In genomic region chr17:79765061-79765794, GRCm38 (mm10) we compare ENCODE assay signal across 11 mouse cellular contexts. TPM values are rescaled to one million over a fixed set of nuclear protein-coding genes. Genes with fewer than 3 reads are reported as not detected.
A peak's percentile ranks its signal among the peaks of the same experiment; 100 is the strongest.
DNase-seq lines count a peak whose midpoint lies in the region; ATAC-seq lines count a peak whose summit lies in the region.
"Had no signal": no experiment of that assay in that cellular context is flagged by ENCODE, and none has a peak within 500 bp of the region (broad histone marks: within the 10 kb centered on the region; RNA-seq: fewer than 3 reads in every experiment).

No protein-coding gene starts in this region.

- no peak overlapping the region for H3K9ac ChIP-seq in forebrain, embryonic 14.5 days (ENCODE audit: low read length)
- no peak overlapping the region for H3K9ac ChIP-seq in forebrain, embryonic 11.5 days (ENCODE audit: low read length)
- H3K9ac ChIP-seq in hindbrain, embryonic 15.5 days: no peak overlapping the region
- H3K9ac ChIP-seq in hindbrain, embryonic 11.5 days (ENCODE audit: low read depth, low read length): no peak overlapping the region
- H3K9ac ChIP-seq: liver, embryonic 15.5 days had no signal

- no peaks in the 10 kb centered on the region for H3K36me3 ChIP-seq in forebrain, embryonic 14.5 days (ENCODE audit: control insufficient read depth, insufficient read depth, low read length)
- no peaks in the 10 kb centered on the region for H3K36me3 ChIP-seq in forebrain, embryonic 11.5 days (ENCODE audit: control insufficient read depth, insufficient read depth, low read length)
- H3K36me3 ChIP-seq in hindbrain, embryonic 15.5 days: no peaks in the 10 kb centered on the region
- H3K36me3 ChIP-seq in hindbrain, embryonic 11.5 days (ENCODE audit: control insufficient read depth, insufficient read depth, low read length): no peaks in the 10 kb centered on the region
- H3K36me3 ChIP-seq: liver, embryonic 15.5 days had no signal

- no peaks in the 10 kb centered on the region for H3K9me3 ChIP-seq in forebrain, embryonic 14.5 days (replicated peaks; ENCODE audit: control insufficient read depth, low read length)
- no peaks in the 10 kb centered on the region for H3K9me3 ChIP-seq in forebrain, embryonic 11.5 days (ENCODE audit: control insufficient read depth, low read length)
- H3K9me3 ChIP-seq in hindbrain, embryonic 15.5 days: no peaks in the 10 kb centered on the region
- no peaks in the 10 kb centered on the region for H3K9me3 ChIP-seq in hindbrain, embryonic 11.5 days (ENCODE audit: control insufficient read depth, low read length)
- H3K9me3 ChIP-seq: liver, embryonic 15.5 days had no signal

- no peak for ATAC-seq in forebrain, embryonic 14.5 days
- no peak for ATAC-seq in forebrain, embryonic 11.5 days (replicated peaks; ENCODE audit: low FRiP score)
- ATAC-seq in hindbrain, embryonic 15.5 days (ENCODE audit: low FRiP score, low read depth): 0 out of 2 replicates have a peak, but pooled peaks have one; percentile 38
- ATAC-seq in hindbrain, embryonic 11.5 days (ENCODE audit: low FRiP score): no peak

- H3K4me3 ChIP-seq in forebrain, embryonic 14.5 days (ENCODE audit: low read depth, low read length): no peak overlapping the region
- H3K4me3 ChIP-seq in forebrain, embryonic 11.5 days (ENCODE audit: low read depth, low read length): no peak overlapping the region
- H3K4me3 ChIP-seq in hindbrain, embryonic 15.5 days: no peak overlapping the region
- H3K4me3 ChIP-seq in hindbrain, embryonic 11.5 days (ENCODE audit: low read depth, low read length): no peak overlapping the region
- H3K4me3 ChIP-seq: liver, embryonic 15.5 days had no signal

- no peaks in the 10 kb centered on the region for H3K4me1 ChIP-seq in forebrain, embryonic 14.5 days (ENCODE audit: control insufficient read depth, insufficient read depth, low read length)
- H3K4me1 ChIP-seq in forebrain, embryonic 11.5 days (replicated peaks; ENCODE audit: control insufficient read depth, insufficient read depth, low read length): no peaks in the 10 kb centered on the region
- no peaks in the 10 kb centered on the region for H3K4me1 ChIP-seq in hindbrain, embryonic 15.5 days (replicated peaks)
- no peaks in the 10 kb centered on the region for H3K4me1 ChIP-seq in hindbrain, embryonic 11.5 days (replicated peaks; ENCODE audit: control insufficient read depth, insufficient read depth, low read length)
- H3K4me1 ChIP-seq: liver, embryonic 15.5 days had no signal

- H3K4me2 ChIP-seq in forebrain, embryonic 14.5 days (ENCODE audit: low read length): no peak overlapping the region
- no peak overlapping the region for H3K4me2 ChIP-seq in forebrain, embryonic 11.5 days (ENCODE audit: low read depth, low read length, severe bottlenecking)
- no peak overlapping the region for H3K4me2 ChIP-seq in hindbrain, embryonic 15.5 days
- H3K4me2 ChIP-seq in hindbrain, embryonic 11.5 days (replicated peaks; ENCODE audit: low read depth, low read length): no peak overlapping the region
- H3K4me2 ChIP-seq: liver, embryonic 15.5 days had no signal

- 69% methylated on average over 7 of the region's 7 CpGs for WGBS in forebrain, embryonic 14.5 days
- 83% methylated on average over 7 of the region's 7 CpGs for WGBS in forebrain, embryonic 11.5 days
- WGBS in hindbrain, embryonic 15.5 days: 75% methylated on average over 7 of the region's 7 CpGs
- 85% methylated on average over 7 of the region's 7 CpGs for WGBS in hindbrain, embryonic 11.5 days

- no peaks in the 10 kb centered on the region for H3K27me3 ChIP-seq in forebrain, embryonic 14.5 days (replicated peaks; ENCODE audit: control insufficient read depth, insufficient read depth, low read length)
- no peaks in the 10 kb centered on the region for H3K27me3 ChIP-seq in forebrain, embryonic 11.5 days (ENCODE audit: control insufficient read depth, insufficient read depth, low read length)
- no peaks in the 10 kb centered on the region for H3K27me3 ChIP-seq in hindbrain, embryonic 15.5 days
- no peaks in the 10 kb centered on the region for H3K27me3 ChIP-seq in hindbrain, embryonic 11.5 days (ENCODE audit: control insufficient read depth, insufficient read depth, low read length)
- H3K27me3 ChIP-seq: liver, embryonic 15.5 days had no signal

- DNase-seq in forebrain, embryonic 14.5 days (ENCODE audit: low spot score): peak; percentile 31
- no peak for DNase-seq in forebrain, embryonic 11.5 days (ENCODE audit: low spot score)
- no peak for DNase-seq in hindbrain, embryonic 11.5 days (ENCODE audit: low spot score)
- DNase-seq in right cerebral cortex, adult 18-20 months: peak; percentile 10
- DNase-seq in right cerebral cortex, postnatal 25 days: no peak
- no peak for DNase-seq in yolk sac, embryonic 10.5 days (ENCODE audit: low spot score)
- DNase-seq: kidney, adult 2 months; retina, postnatal 1 day; thymus, postnatal 36 days had no signal

- H3K27ac ChIP-seq in forebrain, embryonic 14.5 days (ENCODE audit: low read depth, low read length): no peak overlapping the region
- H3K27ac ChIP-seq in forebrain, embryonic 11.5 days (ENCODE audit: low read depth, low read length): no peak overlapping the region
- peak overlapping the region; percentile 27 for H3K27ac ChIP-seq in hindbrain, embryonic 15.5 days (replicated peaks)
- H3K27ac ChIP-seq in hindbrain, embryonic 11.5 days (ENCODE audit: low read depth, low read length): no peak overlapping the region
- H3K27ac ChIP-seq: liver, embryonic 15.5 days had no signal

RNA-seq across cellular contexts. Expression of gene Cyp1b1, which starts 50.4 kb away (rescaled TPM):
- 5.1 and 6.9 TPM in 2 replicates for polyA plus RNA-seq in forebrain, embryonic 14.5 days (2014; fragmentation: Nextera tagmentation; extraction: Ambion mirVana)
- polyA plus RNA-seq in forebrain, embryonic 11.5 days (2014; fragmentation: Nextera tagmentation; extraction: Ambion mirVana): 1.6 and 2.1 TPM in 2 replicates
- 8.1 and 8.7 TPM in 2 replicates for polyA plus RNA-seq in hindbrain, embryonic 15.5 days (2015; fragmentation: Nextera tagmentation; extraction: Ambion mirVana)
- polyA plus RNA-seq in hindbrain, embryonic 11.5 days (2014; fragmentation: Nextera tagmentation; extraction: Ambion mirVana): 3.0 and 4.0 TPM in 2 replicates

Comparison
In these comparisons a context has a peak if more than half of its experiments do, and no peak if none do; other contexts are left out.
1. DNase-seq: peak in forebrain, embryonic 14.5 days (single experiment) and right cerebral cortex, adult 18-20 months (single experiment); none in forebrain, embryonic 11.5 days (single experiment), hindbrain, embryonic 11.5 days (single experiment), right cerebral cortex, postnatal 25 days (single experiment) and yolk sac, embryonic 10.5 days (single experiment).